Mouse (Mus musculus): ENCODE measurements at regions not wholly inside any gene's neighbourhood (a gene's known extent, or its start where the extent isn't known, plus 50 kb on each side); places are given as distances from the start of the nearest gene placed in this dataset.

DNA sequence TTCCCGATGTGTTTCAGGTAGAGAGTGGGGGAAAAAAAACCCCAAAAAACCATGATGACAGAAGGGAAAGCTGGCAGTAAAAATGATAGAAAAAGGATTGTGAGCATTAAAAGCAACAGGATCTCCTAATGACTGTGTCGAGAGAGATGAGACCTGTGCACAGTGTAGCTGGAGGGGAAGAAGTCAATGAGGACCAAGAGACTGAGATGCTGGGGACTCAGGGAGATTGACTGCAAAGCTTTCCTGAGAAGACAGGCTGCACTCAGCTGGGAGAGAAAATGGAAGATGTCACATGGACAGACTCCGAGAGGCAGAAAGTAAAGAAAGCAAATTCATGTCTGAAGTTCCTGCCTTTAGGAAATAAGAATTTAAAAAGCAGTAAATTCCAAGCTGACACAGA, 55.7 kb upstream of the Atg10 start:
- in situ Hi-C loops (cut with MboI; ENCODE audit: low pct_ligation_motif_present, low pct_unique_long_range_greater_than_20kb, low sequenced_read_pairs) (no loop called here), dilution Hi-C loops (cut with MboI; ENCODE audit: extremely low pct_ligation_motif_present, extremely low pct_unique_long_range_greater_than_20kb, low sequenced_read_pairs) (no loop called here)
- TF ChIP-seq JUND (conservative IDR thresholded peaks at IDR 0.05; ENCODE audit: low read depth, low read length), result no peak
- no peak for TF ChIP-seq TBP (conservative IDR thresholded peaks at IDR 0.05; ENCODE audit: low read depth, low read length)
- Histone ChIP-seq H3K4me3 (replicated peaks in 1 of 3; ENCODE audit: low read depth in 2 of 3, low read length in 2 of 3, poor library complexity in 1 of 3) (no peak overlapping the region), H3K4me2 (ENCODE audit: insufficient read depth, low read depth, poor library complexity, severe bottlenecking) (no peak overlapping the region), H3K9me3 (replicated peaks; ENCODE audit: low read length) (no peaks in the 10 kb centered on the region), H3K27me3 (replicated peaks) (no peaks in the 10 kb centered on the region), H3K36me3 (replicated peaks in 1 of 2; ENCODE audit: control insufficient read depth in 1 of 2, insufficient read depth in 1 of 2, low read length in 1 of 2) (no peaks in the 10 kb centered on the region), H3K4me1 (ENCODE audit: control insufficient read depth in 1 of 2, insufficient read depth in 2 of 2) (peaks cover 2 to 6% of the 10 kb centered on the region in 2 experiments; a peak in 3 of 4 replicates), H3K79me2 (replicated peaks; ENCODE audit: control insufficient read depth, extremely low read depth, insufficient read depth, poor library complexity, severe bottlenecking) (no peaks in the 10 kb centered on the region), H3K27ac (ENCODE audit: insufficient read depth, low read depth) (no peak overlapping the region), H3K9ac (ENCODE audit: insufficient read depth, low read depth) (no peak overlapping the region)
- DNase-seq (ENCODE audit: extremely low read depth), result no peak

DNA sequence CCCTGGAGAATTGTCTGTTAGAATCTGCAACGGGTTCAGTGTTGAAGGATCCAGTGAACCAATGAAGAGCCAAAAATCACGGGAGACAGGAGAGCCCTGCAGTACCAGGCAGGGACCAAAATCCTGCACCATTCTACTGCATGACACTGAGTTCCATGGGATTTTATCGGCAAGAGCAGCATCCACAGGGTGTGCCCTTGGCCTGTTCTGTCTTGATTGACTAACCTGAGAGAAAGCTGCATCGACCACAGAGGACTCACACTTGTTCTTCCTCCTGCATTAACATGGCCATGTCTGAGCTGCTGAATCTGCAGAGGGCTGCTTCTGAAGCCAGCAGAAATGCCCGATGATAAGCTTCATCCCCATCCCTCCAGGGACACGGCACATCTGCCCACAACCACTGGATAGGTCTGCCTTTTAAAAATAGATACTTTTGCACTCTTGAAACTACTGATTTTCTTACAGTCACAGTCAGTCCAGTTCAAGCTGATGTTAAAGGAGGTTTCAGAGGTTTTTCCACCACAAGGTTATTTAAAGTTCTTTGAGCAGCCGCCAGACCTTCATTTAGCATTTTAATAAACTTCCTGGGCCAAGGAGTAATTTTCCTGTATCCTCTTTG, 71.9 kb upstream of the Atg10 start:
- Histone ChIP-seq H3K4me1 (ENCODE audit: control insufficient read depth in 1 of 2, insufficient read depth in 2 of 2) (peaks cover 7 to 40% of the 10 kb centered on the region in 2 experiments), H3K9me3 (replicated peaks; ENCODE audit: low read length) (peaks cover 6% of the 10 kb centered on the region), H3K36me3 (replicated peaks in 1 of 2; ENCODE audit: control insufficient read depth in 1 of 2, insufficient read depth in 1 of 2, low read length in 1 of 2) (no peaks in the 10 kb centered on the region), H3K79me2 (replicated peaks; ENCODE audit: control insufficient read depth, extremely low read depth, insufficient read depth, poor library complexity, severe bottlenecking) (no peaks in the 10 kb centered on the region), H3K4me2 (ENCODE audit: insufficient read depth, low read depth, poor library complexity, severe bottlenecking) (no peak overlapping the region), H3K27me3 (replicated peaks) (no peaks in the 10 kb centered on the region), H3K27ac (ENCODE audit: insufficient read depth, low read depth) (no peak overlapping the region), H3K4me3 (replicated peaks in 1 of 3; ENCODE audit: low read depth in 2 of 3, low read length in 2 of 3, poor library complexity in 1 of 3) (no peak overlapping the region), H3K9ac (ENCODE audit: insufficient read depth, low read depth) (no peak overlapping the region)
- DNase-seq (ENCODE audit: extremely low read depth), result peak; percentile 64
- dilution Hi-C loops (cut with MboI; ENCODE audit: extremely low pct_ligation_motif_present, extremely low pct_unique_long_range_greater_than_20kb, low sequenced_read_pairs), result no loop called here
- TF ChIP-seq EP300 (IDR thresholded peaks at IDR 0.05; ENCODE audit: low read length) (peak; percentile 78), CHD1 (IDR thresholded peaks at IDR 0.05; ENCODE audit: low read depth, low read length) (no peak), JUND (conservative IDR thresholded peaks at IDR 0.05; ENCODE audit: low read depth, low read length) (no peak), BHLHE40 (IDR thresholded peaks at IDR 0.05; ENCODE audit: low read depth, low read length) (peak; percentile 86), TCF12 (IDR thresholded peaks at IDR 0.05; ENCODE audit: low read depth, low read length) (peak; percentile 46; the same call in 1 of the 2 replicates), POLR2A (IDR thresholded peaks at IDR 0.05; ENCODE audit: low read depth, low read length) (no peak), JUN (IDR thresholded peaks at IDR 0.05; ENCODE audit: insufficient read depth, low read depth, low read length) (peak; percentile 6; the same call in 1 of the 2 replicates), ETS1 (conservative IDR thresholded peaks at IDR 0.05; ENCODE audit: low read depth, low read length) (peak; percentile 71), KAT2A (IDR thresholded peaks at IDR 0.05; ENCODE audit: insufficient replicate concordance, low read length) (no peak), ZNF384 (IDR thresholded peaks at IDR 0.05; ENCODE audit: low read depth, low read length) (no peak), IRF4 (IDR thresholded peaks at IDR 0.05; ENCODE audit: low read depth, low read length) (peak; percentile 80), RCOR1 (conservative IDR thresholded peaks at IDR 0.05; ENCODE audit: low read depth, low read length) (0 out of 2 replicates have a peak, but pooled peaks have one; percentile 65), MEF2A (IDR thresholded peaks at IDR 0.05; ENCODE audit: borderline replicate concordance, low read depth, low read length) (peak; percentile 95), MAFK (IDR thresholded peaks at IDR 0.05; ENCODE audit: insufficient replicate concordance, low read length) (peak; percentile 67; the same call in 1 of the 2 replicates)
- in situ Hi-C loops (cut with MboI; ENCODE audit: low pct_ligation_motif_present, low pct_unique_long_range_greater_than_20kb, low sequenced_read_pairs), result no loop called here
